Mouse (Mus musculus): ENCODE results near the gene Acap3.

DNA sequence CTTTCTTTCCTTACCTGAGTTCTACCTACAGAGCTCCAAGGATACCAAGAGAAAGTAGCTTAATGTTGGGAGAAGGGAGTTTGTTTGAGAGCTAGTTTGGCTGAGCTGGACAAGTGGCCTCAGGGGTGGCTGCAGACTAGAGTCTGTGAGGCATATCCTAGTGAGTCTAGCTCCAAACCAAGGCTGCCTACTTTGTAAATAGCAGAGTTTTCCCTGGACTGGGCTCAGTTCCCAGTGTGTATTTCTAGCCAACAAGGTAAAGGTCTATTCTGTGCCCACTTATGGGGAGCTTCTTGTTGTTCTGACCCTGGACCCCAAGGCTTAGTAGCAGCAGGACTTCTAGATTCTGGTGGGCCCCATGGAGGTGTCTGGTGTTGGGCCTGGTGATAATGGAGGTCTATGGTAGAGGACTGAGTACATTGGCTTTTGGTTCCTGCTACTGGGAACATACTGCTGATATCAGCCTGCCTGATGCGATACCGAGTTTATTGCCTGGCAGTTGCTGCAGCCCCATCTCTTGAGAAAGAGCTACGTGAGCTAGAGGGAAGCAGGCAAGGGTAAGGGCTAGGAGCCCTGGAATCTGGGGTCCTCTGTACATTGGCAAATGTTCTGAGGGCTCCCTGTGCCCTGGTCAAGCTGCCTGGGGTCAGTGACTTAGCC is 41.7 kb upstream of the Acap3 start:
- TF ChIP-seq CTCF (IDR thresholded peaks at IDR 0.05; ENCODE audit: control insufficient read depth, insufficient read depth, insufficient replicate concordance, low read depth, low read length) (no peak), POLR2A (IDR thresholded peaks at IDR 0.05; ENCODE audit: control insufficient read depth, low read depth, low read length) (no peak)
